Mouse (Mus musculus) lung, adult 10 weeks (tissue): Measurements from ENCODE around the gene Atg9a. TPM values are rescaled to one million over a fixed set of nuclear protein-coding genes. Genes with fewer than 3 reads are reported as not detected.

ENCODE experiments used
- polyA plus RNA-seq: library from polyadenylated mRNA; stranded (reverse); fragments of 350-450 nt; fragmentation: Illumina TruSeq; extraction: RNeasy Lipid Tissue Mini Kit (QIAGEN cat#74804); gene quantifications from one replicate; pipeline ENCODE4 v1.2.3, GENCODE M21; 2014; ENCODE audit warnings: low read depth, low replicate concordance; ENCODE audit not compliant: insufficient read depth

Atg9a gene
- polyA plus RNA-seq, result 12.2 TPM

GRCm38 (mm10) chr1:75191622-75192402 lies at the start of gene Atg9a, which contains the start of gene Ankzf1:
Atg9a (minus strand) TSS chr1:75192196.
Ankzf1 (plus strand) TSS chr1:75192151.

GRCm38 (mm10) chr1:75236117-75237050 lies 44.4 kb upstream of the Atg9a start, which contains the start of gene Dnajb2:
Dnajb2 (plus strand) TSS chr1:75236406.

GRCm38 (mm10) chr1:75231664-75232152 lies 39.7 kb upstream of the Atg9a start, which contains the start of gene A630095N17Rik:
A630095N17Rik (minus strand) TSS chr1:75232102.

GRCm38 (mm10) chr1:75219531-75219930 lies 27.5 kb upstream of the Atg9a start, which contains the start of gene Tuba4a:
Tuba4a (minus strand) TSS chr1:75219865.

GRCm38 (mm10) chr1:75210136-75211087 lies 18.4 kb upstream of the Atg9a start, which contains the start of the genes Glb1l and Stk16:
Glb1l (minus strand) TSS chr1:75210813.
Stk16 (plus strand) TSS chr1:75210838.

GRCm38 (mm10) chr1:75180105-75180590 lies 11.8 kb downstream of the Atg9a start, which contains the start of gene Abcb6:
Abcb6 (minus strand) TSS chr1:75180392.

GRCm38 (mm10) chr1:75168472-75169464 lies 23.2 kb downstream of the Atg9a start, which contains the start of gene Zfand2b:
Zfand2b (plus strand) TSS chr1:75168646.

GRCm38 (mm10) chr1:75142301-75143261 lies 49.4 kb downstream of the Atg9a start, which contains the start of the genes Cnppd1 and Retreg2:
Cnppd1 (minus strand) TSS chr1:75142711.
Retreg2 (plus strand) TSS chr1:75142778.

GRCm38 (mm10) chr1:75133421-75134207 lies 58.4 kb downstream of the Atg9a start, which contains the start of gene Slc23a3:
Slc23a3 (minus strand) TSS chr1:75133890.

Other genes starting within 250 kb of the Atg9a start
- gene Ihh, start 240.5 kb downstream of the Atg9a start, polyA plus RNA-seq, result not detected
- 3.9 TPM for gene Nhej1, start 67.0 kb downstream of the Atg9a start, polyA plus RNA-seq
- 0.54 TPM for gene Slc23a3, start 58.3 kb downstream of the Atg9a start, polyA plus RNA-seq
- gene Cnppd1, start 49.5 kb downstream of the Atg9a start, polyA plus RNA-seq, result 42.7 TPM
- gene Retreg2, start 49.4 kb downstream of the Atg9a start, polyA plus RNA-seq, result 54.4 TPM
- 34.3 TPM for gene Zfand2b, start 23.6 kb downstream of the Atg9a start, polyA plus RNA-seq
- 11.2 TPM for gene Abcb6, start 11.8 kb downstream of the Atg9a start, polyA plus RNA-seq
- gene Ankzf1, start within 50 bp of the Atg9a start, polyA plus RNA-seq, result 9.2 TPM
- gene Glb1l, start 18.6 kb upstream of the Atg9a start, polyA plus RNA-seq, result 4.8 TPM
- gene Stk16, start 18.6 kb upstream of the Atg9a start, polyA plus RNA-seq, result 62.4 TPM
- 60.2 TPM for gene Tuba4a, start 27.7 kb upstream of the Atg9a start, polyA plus RNA-seq
- not detected for gene A630095N17Rik, start 39.9 kb upstream of the Atg9a start, polyA plus RNA-seq
- gene Dnajb2, start 44.2 kb upstream of the Atg9a start, polyA plus RNA-seq, result 51.1 TPM
- 1.7 TPM for gene Ptprn, start 72.3 kb upstream of the Atg9a start, polyA plus RNA-seq
- gene Resp18, start 86.2 kb upstream of the Atg9a start, polyA plus RNA-seq, result 1.6 TPM
- gene Dnpep, start 125.8 kb upstream of the Atg9a start, polyA plus RNA-seq, result 53.8 TPM
- gene Des, start 168.1 kb upstream of the Atg9a start, polyA plus RNA-seq, result 92.4 TPM
- 8.0 TPM for gene Speg, start 183.1 kb upstream of the Atg9a start, polyA plus RNA-seq
- 38.9 TPM for gene Gmppa, start 243.7 kb upstream of the Atg9a start, polyA plus RNA-seq